Mouse (Mus musculus) MEL (cell line): ENCODE data around the gene Immp2l. TPM values are rescaled to one million over a fixed set of nuclear protein-coding genes. Genes with fewer than 3 reads are reported as not detected.

Experiments
- DNase-seq: peaks from one replicate; pipeline ENCODE4 v3.0.0; 2011; ENCODE audit warnings: low read depth, low spot score
- H3K27ac ChIP-seq: 2 replicates; pipeline ENCODE4 v1.5.1; 2012; ENCODE audit warnings: low read depth, mild to moderate bottlenecking, control low read depth, low read length, moderate library complexity; ENCODE audit not compliant: control insufficient read depth
- H3K27me3 ChIP-seq, 2 experiments: fragments of 150-350 bp in 1 of 2; sonication (generic) in 1 of 2; 2 replicates each; pipeline ENCODE4 v1.6.1; 2012; ENCODE audit warnings: low read length in 2 of 2, mild to moderate bottlenecking in 2 of 2, improper control_type of control experiment in 1 of 2, moderate library complexity in 1 of 2; ENCODE audit not compliant: insufficient read depth in 2 of 2, control insufficient read depth in 1 of 2
- H3K36me3 ChIP-seq, 2 experiments: 2 replicates each; pipeline ENCODE4 v1.6.1; 2012 to 2014; ENCODE audit warnings: low read length in 2 of 2, improper control_type of control experiment in 1 of 2, inconsistent platforms in 1 of 2, mild to moderate bottlenecking in 1 of 2; ENCODE audit not compliant: insufficient read depth in 2 of 2, control insufficient read depth in 1 of 2
- H3K4me1 ChIP-seq, 2 experiments: fragments of 150-350 bp in 1 of 2; sonication (generic) in 1 of 2; 2 replicates each; pipeline ENCODE4 v1.6.1; 2012; ENCODE audit warnings: low read length in 2 of 2, improper control_type of control experiment in 1 of 2, mild to moderate bottlenecking in 1 of 2; ENCODE audit not compliant: insufficient read depth in 2 of 2, control insufficient read depth in 1 of 2
- H3K4me3 ChIP-seq, 2 experiments: fragments of 150-350 bp in 1 of 2; sonication (generic) in 1 of 2; 2 replicates each; pipeline ENCODE4 v1.5.1; 2012; ENCODE audit warnings: low read depth in 2 of 2, low read length in 2 of 2, mild to moderate bottlenecking in 2 of 2, moderate library complexity in 2 of 2, control low read depth in 1 of 2, improper control_type of control experiment in 1 of 2; ENCODE audit not compliant: control insufficient read depth in 1 of 2, insufficient read depth in 1 of 2
- H3K79me2 ChIP-seq: 2 replicates; pipeline ENCODE4 v1.6.1; 2012; ENCODE audit warnings: mild to moderate bottlenecking, low read length, moderate library complexity; ENCODE audit not compliant: control insufficient read depth, poor library complexity, insufficient read depth
- H3K9ac ChIP-seq: 2 replicates; pipeline ENCODE4 v1.6.1; 2012; ENCODE audit warnings: low read depth, mild to moderate bottlenecking, control low read depth, low read length, moderate library complexity; ENCODE audit not compliant: control insufficient read depth, poor library complexity, severe bottlenecking
- H3K9me3 ChIP-seq: fragments of 150-350 bp; sonication (generic); replicated peaks from 2 replicates; pipeline ENCODE4 v1.6.1; 2012; ENCODE audit warnings: mild to moderate bottlenecking, low read length, improper control_type of control experiment, moderate library complexity; ENCODE audit not compliant: insufficient read depth
- CHD1 ChIP-seq: IDR thresholded peaks from 2 replicates; pipeline ENCODE4 v1.6.1; 2012; ENCODE audit warnings: low read depth, mild to moderate bottlenecking, inconsistent platforms, low read length, improper control_type of control experiment
- CHD2 ChIP-seq: IDR thresholded peaks from 2 replicates; pipeline ENCODE4 v1.6.1; 2011; ENCODE audit warnings: low read length, improper control_type of control experiment
- E2F4 ChIP-seq: IDR thresholded peaks from 2 replicates; pipeline ENCODE4 v1.6.1; 2011; ENCODE audit warnings: low read depth, low read length, improper control_type of control experiment, borderline replicate concordance
- EP300 ChIP-seq, 2 experiments: IDR thresholded peaks; 2 replicates each; pipeline ENCODE4 v1.6.1; 2011; ENCODE audit warnings: improper control_type of control experiment in 2 of 2, low read length in 2 of 2, low read depth in 1 of 2, mild to moderate bottlenecking in 1 of 2
- ETS1 ChIP-seq: IDR thresholded peaks from 2 replicates; pipeline ENCODE4 v1.6.1; 2012; ENCODE audit warnings: low read depth, mild to moderate bottlenecking, inconsistent platforms, low read length, improper control_type of control experiment, moderate library complexity
- GATA1 ChIP-seq: IDR thresholded peaks from 2 replicates; pipeline ENCODE4 v1.6.1; 2011; ENCODE audit warnings: low read depth, low read length, improper control_type of control experiment
- JUND ChIP-seq: IDR thresholded peaks from 2 replicates; pipeline ENCODE4 v1.6.1; 2011; ENCODE audit warnings: low read depth, mild to moderate bottlenecking, improper control_type of control experiment, low read length
- MAFK ChIP-seq: IDR thresholded peaks from 2 replicates; pipeline ENCODE4 v1.6.1; 2011; ENCODE audit warnings: low read depth, mild to moderate bottlenecking, low read length, improper control_type of control experiment, borderline replicate concordance
- MAX ChIP-seq: IDR thresholded peaks from 2 replicates; pipeline ENCODE4 v1.6.1; 2011; ENCODE audit warnings: low read length, improper control_type of control experiment
- MYB ChIP-seq: IDR thresholded peaks from 2 replicates; pipeline ENCODE4 v1.6.1; 2011; ENCODE audit warnings: mild to moderate bottlenecking, low read depth, low read length, improper control_type of control experiment
- MYC ChIP-seq: IDR thresholded peaks from 2 replicates; pipeline ENCODE4 v1.6.1; 2011; ENCODE audit warnings: low read depth, mild to moderate bottlenecking, low read length, improper control_type of control experiment, moderate library complexity
- NELFE ChIP-seq: IDR thresholded peaks from 2 replicates; pipeline ENCODE4 v1.6.1; 2011; ENCODE audit warnings: low read depth, low read length, improper control_type of control experiment
- POLR2A ChIP-seq, 2 experiments: IDR thresholded peaks; 2 replicates each; pipeline ENCODE4 v1.6.1; 2011 to 2012; ENCODE audit warnings: low read length in 2 of 2, mild to moderate bottlenecking in 2 of 2, control low read depth in 1 of 2, improper control_type of control experiment in 1 of 2, low read depth in 1 of 2, moderate library complexity in 1 of 2; ENCODE audit not compliant: control insufficient read depth in 1 of 2, insufficient read depth in 1 of 2, poor library complexity in 1 of 2
- RCOR1 ChIP-seq: IDR thresholded peaks from 2 replicates; pipeline ENCODE4 v1.6.1; 2012; ENCODE audit warnings: low read depth, mild to moderate bottlenecking, inconsistent platforms, low read length, improper control_type of control experiment
- SIN3A ChIP-seq: IDR thresholded peaks from 2 replicates; pipeline ENCODE4 v1.6.1; 2012; ENCODE audit warnings: low read length, improper control_type of control experiment, inconsistent platforms
- TAL1 ChIP-seq: IDR thresholded peaks from 2 replicates; pipeline ENCODE4 v1.6.1; 2012; ENCODE audit warnings: mild to moderate bottlenecking, inconsistent platforms, low read length, moderate library complexity, mixed read lengths
- TBP ChIP-seq: IDR thresholded peaks from 2 replicates; pipeline ENCODE4 v1.8.0; 2011; ENCODE audit warnings: low read depth, low read length, improper control_type of control experiment
- ZC3H11A ChIP-seq: IDR thresholded peaks from 2 replicates; pipeline ENCODE4 v1.6.1; 2012; ENCODE audit warnings: low read depth, mild to moderate bottlenecking, inconsistent platforms, low read length, improper control_type of control experiment
- ZMIZ1 ChIP-seq: IDR thresholded peaks from 2 replicates; pipeline ENCODE4 v1.6.1; 2012; ENCODE audit warnings: low read depth, mild to moderate bottlenecking, inconsistent platforms, low read length, improper control_type of control experiment, moderate library complexity
- polyA plus RNA-seq, 2 experiments: library from polyadenylated mRNA; stranded (reverse) in 1 of 2; unstranded in 1 of 2; fragments of >175 nt in 1 of 2; fragments of >200 nt in 1 of 2; gene quantifications; 2 replicates each; pipeline versions ENCODE4 v1.2.1 to v1.2.4; 2012; ENCODE audit warnings: low replicate concordance in 2 of 2, low read depth in 1 of 2; ENCODE audit not compliant: insufficient read length in 2 of 2, insufficient read depth in 1 of 2, missing spikeins in 1 of 2
- total RNA-seq: library from RNA; depleted of rRNA; stranded (reverse); fragments of 300-350 nt; gene quantifications from 2 replicates; pipeline ENCODE4 v1.2.3, GENCODE M21; 2012

The Immp2l gene
- total and polyA plus RNA-seq, 3 experiments, result 4.0 to 5.0 TPM; not detected in 1

GRCm38 (mm10) chr12:41416635-41417034 is 392.7 kb downstream of the Immp2l start:
- Histone ChIP-seq H3K9ac (no peak overlapping the region), H3K4me1 (no peaks in the 10 kb centered on the region), H3K36me3 (no peaks in the 10 kb centered on the region), H3K79me2 (no peaks in the 10 kb centered on the region), H3K27me3 (no peaks in the 10 kb centered on the region), H3K4me3 (no peak overlapping the region), H3K27ac (no peak overlapping the region), H3K9me3 (no peaks in the 10 kb centered on the region)
- TF ChIP-seq TBP (no peak), MYC (no peak), E2F4 (no peak), MAFK (no peak), CHD1 (no peak), EP300 (IDR thresholded peaks at IDR 0.05; ENCODE audit: low read depth in 1 of 2, low read length in 2 of 2) (no peak), CHD2 (no peak), MAX (no peak), ZMIZ1 (no peak), MYB (no peak), SIN3A (no peak), ZC3H11A (no peak), JUND (no peak), GATA1 (no peak)
- no peak for DNase-seq

GRCm38 (mm10) chr12:41417099-41417498 is 393.2 kb downstream of the Immp2l start:
- Histone ChIP-seq H3K4me1 (no peaks in the 10 kb centered on the region), H3K27ac (no peak overlapping the region), H3K27me3 (no peaks in the 10 kb centered on the region), H3K9me3 (no peaks in the 10 kb centered on the region), H3K4me3 (no peak overlapping the region), H3K36me3 (no peaks in the 10 kb centered on the region), H3K9ac (no peak overlapping the region), H3K79me2 (no peaks in the 10 kb centered on the region)
- no peak for TF ChIP-seq ETS1
- no peak for TF ChIP-seq TBP
- no peak for TF ChIP-seq RCOR1
- TF ChIP-seq POLR2A (IDR thresholded peaks at IDR 0.05; ENCODE audit: control insufficient read depth in 1 of 2, insufficient read depth in 1 of 2, low read depth in 1 of 2, low read length in 2 of 2, poor library complexity in 1 of 2), result no peak
- no peak for TF ChIP-seq TAL1
- TF ChIP-seq MAFK, result no peak
- TF ChIP-seq NELFE, result no peak
- no peak for DNase-seq
